Mouse (Mus musculus) neural tube, embryonic 13.5 days (tissue): ENCODE data around the gene Amer2. TPM values are rescaled to one million over a fixed set of nuclear protein-coding genes. Genes with fewer than 3 reads are reported as not detected.

Source experiments
- ATAC-seq: fragments of 200-750 bp; cut with Nextera tagmentation; 2 replicates; pipeline ENCODE4 v1.8.0; 2017; ENCODE audit warnings: low read depth, mild to moderate bottlenecking, moderate TSS enrichment, moderate library complexity
- H3K27ac ChIP-seq: fragments of 300-500 bp; sonication (generic); replicated peaks from 2 replicates; pipeline ENCODE4 v1.5.1; 2015; ENCODE audit warnings: moderate library complexity, mild to moderate bottlenecking, inconsistent platforms
- H3K27me3 ChIP-seq: fragments of 300-500 bp; sonication (generic); 2 replicates; pipeline ENCODE4 v1.6.1; 2015; ENCODE audit warnings: mild to moderate bottlenecking, inconsistent platforms
- H3K36me3 ChIP-seq: fragments of 300-500 bp; sonication (generic); 2 replicates; pipeline ENCODE4 v1.6.1; 2015; ENCODE audit warnings: mild to moderate bottlenecking, inconsistent platforms
- H3K4me1 ChIP-seq: fragments of 300-500 bp; sonication (generic); replicated peaks from 2 replicates; pipeline ENCODE4 v1.6.1; 2015; ENCODE audit warnings: inconsistent platforms
- H3K4me2 ChIP-seq: fragments of 300-500 bp; sonication (generic); 2 replicates; pipeline ENCODE4 v1.6.1; 2015; ENCODE audit warnings: inconsistent platforms, mild to moderate bottlenecking, moderate library complexity
- H3K4me3 ChIP-seq: fragments of 300-500 bp; sonication (generic); 2 replicates; pipeline ENCODE4 v1.5.1; 2015; ENCODE audit warnings: mild to moderate bottlenecking, inconsistent platforms
- H3K9ac ChIP-seq: fragments of 300-500 bp; sonication (generic); 2 replicates; pipeline ENCODE4 v1.6.1; 2015; ENCODE audit warnings: moderate library complexity, mild to moderate bottlenecking, inconsistent platforms
- H3K9me3 ChIP-seq: fragments of 300-500 bp; sonication (generic); 2 replicates; pipeline ENCODE4 v1.6.1; 2016; ENCODE audit warnings: inconsistent platforms
- WGBS: fragments of 180-500 bp; shearing (Covaris S2); methylation state at CpG from one replicate; pipeline ENCODE4 v1.1.7; 2015; 5-methylcytosine and 5-hydroxymethylcytosine counted together
- polyA plus RNA-seq: library from polyadenylated mRNA; unstranded; fragments of >200 nt; fragmentation: Nextera tagmentation; extraction: Ambion mirVana; gene quantifications from 2 replicates; pipeline ENCODE4 v1.2.1, GENCODE M21; 2015

Amer2 gene
- polyA plus RNA-seq, 1 experiment from 2014 or later, result 26.7 TPM

GRCm38 (mm10) chr14:60427896-60428295, 54.8 kb downstream of the Amer2 start:
- Histone ChIP-seq H3K4me3 (no peak overlapping the region), H3K4me1 (peaks cover 24% of the 10 kb centered on the region), H3K36me3 (no peaks in the 10 kb centered on the region), H3K9ac (no peak overlapping the region), H3K27ac (0 out of 2 replicates have a peak overlapping the region, but pooled peaks have one; percentile 1), H3K9me3 (no peaks in the 10 kb centered on the region), H3K27me3 (no peaks in the 10 kb centered on the region), H3K4me2 (no peak overlapping the region)
- 58% methylated on average over 3 of the region's 3 CpGs for WGBS
- no peak for ATAC-seq

GRCm38 (mm10) chr14:60429513-60429912, 56.5 kb downstream of the Amer2 start:
- H3K4me2 ChIP-seq, result no peak overlapping the region
- no peak overlapping the region for H3K4me3 ChIP-seq
- WGBS, result 36% methylated on average over 6 of the region's 6 CpGs
- no peak overlapping the region for H3K27ac ChIP-seq
- H3K27me3 ChIP-seq, result no peaks in the 10 kb centered on the region
- no peaks in the 10 kb centered on the region for H3K9me3 ChIP-seq
- ATAC-seq, result peak; percentile 32; the same call in 1 of the 2 replicates
- no peaks in the 10 kb centered on the region for H3K36me3 ChIP-seq
- no peak overlapping the region for H3K9ac ChIP-seq
- H3K4me1 ChIP-seq, result peaks cover 24% of the 10 kb centered on the region

GRCm38 (mm10) chr14:60431515-60431914, 58.5 kb downstream of the Amer2 start:
- 51% methylated on average over 5 of the region's 5 CpGs for WGBS
- no peak overlapping the region for H3K9ac ChIP-seq
- H3K27me3 ChIP-seq, result no peaks in the 10 kb centered on the region

GRCm38 (mm10) chr14:60432136-60432535, 59.1 kb downstream of the Amer2 start:
- H3K27me3 ChIP-seq, result no peaks in the 10 kb centered on the region
- no peaks in the 10 kb centered on the region for H3K36me3 ChIP-seq
- no peaks in the 10 kb centered on the region for H3K9me3 ChIP-seq
- H3K4me3 ChIP-seq, result no peak overlapping the region
- no peak for ATAC-seq
- H3K4me2 ChIP-seq, result no peak overlapping the region
- H3K9ac ChIP-seq, result no peak overlapping the region
- no peak overlapping the region for H3K27ac ChIP-seq
- H3K4me1 ChIP-seq, result peaks cover 24% of the 10 kb centered on the region
- 79% methylated on average over 2 of the region's 2 CpGs for WGBS

More at GRCm38 (mm10) chr14:60431515-60431914, 58.5 kb downstream of the Amer2 start:
- Histone ChIP-seq H3K36me3 (no peaks in the 10 kb centered on the region), H3K4me2 (no peak overlapping the region), H3K4me3 (no peak overlapping the region), H3K4me1 (peaks cover 24% of the 10 kb centered on the region), H3K9me3 (no peaks in the 10 kb centered on the region), H3K27ac (no peak overlapping the region)
- ATAC-seq, result no peak

GRCm38 (mm10) chr14:60435515-60435914, 62.5 kb downstream of the Amer2 start:
- H3K36me3 ChIP-seq, result no peaks in the 10 kb centered on the region
- no peaks in the 10 kb centered on the region for H3K27me3 ChIP-seq
- WGBS, result 77% methylated on average over 4 of the region's 4 CpGs
- H3K4me1 ChIP-seq, result no peaks in the 10 kb centered on the region
- no peak overlapping the region for H3K27ac ChIP-seq
- no peak overlapping the region for H3K4me2 ChIP-seq
- H3K4me3 ChIP-seq, result no peak overlapping the region
- no peaks in the 10 kb centered on the region for H3K9me3 ChIP-seq
- no peak overlapping the region for H3K9ac ChIP-seq
- no peak for ATAC-seq

- no peaks in the 10 kb centered on the region for H3K9me3 ChIP-seq
- no peaks in the 10 kb centered on the region for H3K36me3 ChIP-seq
- no peaks in the 10 kb centered on the region for H3K27me3 ChIP-seq
- H3K4me3 ChIP-seq, result no peak overlapping the region
- no peaks in the 10 kb centered on the region for H3K4me1 ChIP-seq
- ATAC-seq, result no peak
- no peak overlapping the region for H3K27ac ChIP-seq
- no peak overlapping the region for H3K9ac ChIP-seq
- no peak overlapping the region for H3K4me2 ChIP-seq
Observed at GRCm38 (mm10) chr14:60436364-60436763, 63.3 kb downstream of the Amer2 start.

Other genes with a start within 250 kb of the Amer2 start
- gene Atp8a2, start 176.1 kb upstream of the Amer2 start, polyA plus RNA-seq, result 32.7 and 36.6 TPM in 2 replicates
- 0.29 TPM in 1 of 2 replicates, not detected in the other for gene Nupl1, start 121.8 kb upstream of the Amer2 start, polyA plus RNA-seq
- 51.7 and 55.5 TPM in 2 replicates for gene Gm49336, start 121.8 kb upstream of the Amer2 start, polyA plus RNA-seq
- gene Mtmr6, start 108.0 kb upstream of the Amer2 start, polyA plus RNA-seq, result 65.0 and 68.2 TPM in 2 replicates